Mouse (Mus musculus): ENCODE results near the gene Mrc2.

The Mrc2 gene

DNA sequence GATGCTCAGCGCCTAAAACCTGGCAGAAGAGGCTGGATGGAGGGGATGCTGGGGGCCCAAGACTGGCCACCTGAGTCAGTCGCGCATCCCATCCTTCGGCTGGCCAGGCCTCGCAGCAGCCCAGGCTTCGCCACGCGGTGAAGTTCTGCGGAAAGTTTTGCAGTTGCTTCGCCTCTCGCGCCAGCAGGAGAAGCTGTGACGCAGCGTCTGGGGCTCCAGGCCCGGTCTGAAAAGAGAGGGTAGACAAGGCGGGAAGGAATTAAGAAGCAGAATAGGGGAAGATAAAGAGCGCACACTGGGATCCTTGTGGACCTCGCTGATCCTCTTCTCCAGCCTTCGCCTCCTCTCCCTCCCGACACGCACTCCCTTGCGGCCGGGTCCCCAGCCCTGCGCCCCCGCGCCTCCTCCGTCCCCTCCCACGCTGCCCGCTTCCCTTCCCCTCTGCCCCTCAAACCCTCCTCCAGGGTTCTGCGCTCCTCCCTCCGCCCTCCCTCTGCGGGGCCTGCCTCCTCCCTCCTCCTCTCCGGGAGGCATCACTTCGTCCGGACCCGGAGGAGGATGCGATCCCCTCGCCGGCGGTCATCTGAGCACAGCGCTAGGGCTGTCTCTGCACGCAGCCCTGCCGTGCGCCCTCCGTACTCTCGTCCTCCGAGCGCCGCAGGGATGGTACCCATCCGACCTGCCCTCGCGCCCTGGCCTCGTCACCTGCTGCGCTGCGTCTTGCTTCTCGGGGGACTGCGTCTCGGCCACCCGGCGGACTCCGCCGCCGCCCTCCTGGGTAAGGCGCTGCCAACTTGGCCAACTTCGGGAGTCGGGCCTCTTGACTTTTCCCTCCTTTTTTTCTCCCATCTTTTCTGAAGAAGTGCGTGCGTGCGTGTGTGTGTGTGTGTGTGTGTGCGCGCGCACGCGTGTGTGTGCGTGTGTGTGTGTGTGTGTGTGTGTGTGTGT, at the start of gene Mrc2:
TSS of gene Mrc2 (plus strand) at position 520 of the 948 bp plus-strand sequence.
- DNase-seq = peak; percentile 49

DNA sequence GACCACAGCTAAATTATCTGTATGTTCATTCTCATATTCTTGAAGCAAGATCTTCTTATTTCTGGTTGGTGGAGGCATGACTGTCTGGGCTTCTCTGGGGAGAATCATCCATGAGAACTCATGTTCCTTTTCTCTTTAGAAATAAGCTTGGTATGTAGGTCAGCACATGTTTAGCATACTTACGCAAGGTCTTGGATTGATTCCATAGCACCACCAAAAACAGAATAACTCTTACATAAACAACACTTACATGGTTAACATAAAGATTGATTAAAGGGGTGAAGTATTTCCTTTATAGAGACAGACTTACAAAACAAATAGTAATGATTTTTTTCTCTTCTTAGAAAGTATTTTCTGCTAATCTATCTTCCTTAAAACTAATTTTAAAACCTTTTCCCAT, 46.1 kb upstream of the Mrc2 start:
- no peak for DNase-seq

DNA sequence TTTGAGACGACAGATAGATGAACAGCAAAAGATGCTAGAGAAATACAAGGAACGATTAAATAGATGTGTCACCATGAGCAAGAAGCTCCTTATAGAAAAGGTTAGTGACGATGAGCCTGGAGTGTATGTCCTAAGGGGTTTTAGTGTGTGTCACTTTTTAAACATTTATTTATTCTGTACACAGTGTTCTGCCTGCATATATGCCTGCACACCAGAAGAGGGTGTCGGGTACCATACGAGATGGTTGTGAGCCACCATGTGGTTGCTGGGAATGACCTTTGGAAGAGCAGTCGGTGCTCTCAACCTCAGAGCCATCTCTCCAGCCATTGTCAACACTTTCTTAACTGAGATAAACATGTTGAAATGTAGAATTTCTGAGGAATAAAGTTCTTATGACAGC, 45.7 kb upstream of the Mrc2 start:
- no peak for DNase-seq

DNA sequence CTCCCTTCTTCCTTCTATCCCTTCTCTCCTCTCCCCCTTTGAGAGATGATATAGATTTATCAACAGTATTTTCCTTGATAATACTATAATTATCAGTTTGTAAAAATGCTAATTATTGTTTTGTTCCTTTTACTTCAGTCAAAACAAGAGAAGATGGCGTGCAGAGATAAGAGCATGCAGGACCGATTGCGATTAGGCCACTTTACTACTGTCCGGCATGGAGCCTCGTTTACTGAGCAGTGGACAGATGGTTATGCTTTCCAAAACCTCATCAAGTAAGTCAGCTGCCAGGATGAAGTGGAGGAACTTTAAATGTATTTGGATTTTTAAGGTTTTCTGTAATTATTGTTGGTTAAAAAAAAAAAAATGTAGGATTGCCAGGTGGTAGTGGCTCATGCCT, 45.1 kb upstream of the Mrc2 start:
- DNase-seq = no peak

DNA sequence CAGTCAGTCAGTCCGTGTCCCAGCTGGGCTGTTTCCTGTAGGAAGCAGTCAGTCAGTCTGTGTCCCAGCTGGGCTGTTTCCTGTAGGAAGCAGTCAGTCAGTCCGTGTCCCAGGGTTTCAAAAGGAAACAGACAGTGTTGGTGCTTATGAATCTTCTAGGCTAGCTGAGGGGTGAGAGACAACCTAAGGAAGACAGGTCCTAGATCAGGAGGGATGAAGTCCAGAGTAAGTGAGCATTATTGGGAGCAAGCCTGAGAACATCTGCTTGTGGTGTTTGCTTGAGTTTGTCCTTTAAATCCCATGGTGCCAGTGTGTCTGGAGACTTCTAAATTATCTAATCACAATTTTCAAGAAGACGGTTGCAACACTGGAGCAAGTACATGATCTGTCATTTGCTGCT, 32.7 kb upstream of the Mrc2 start:
- DNase-seq = no peak

DNA sequence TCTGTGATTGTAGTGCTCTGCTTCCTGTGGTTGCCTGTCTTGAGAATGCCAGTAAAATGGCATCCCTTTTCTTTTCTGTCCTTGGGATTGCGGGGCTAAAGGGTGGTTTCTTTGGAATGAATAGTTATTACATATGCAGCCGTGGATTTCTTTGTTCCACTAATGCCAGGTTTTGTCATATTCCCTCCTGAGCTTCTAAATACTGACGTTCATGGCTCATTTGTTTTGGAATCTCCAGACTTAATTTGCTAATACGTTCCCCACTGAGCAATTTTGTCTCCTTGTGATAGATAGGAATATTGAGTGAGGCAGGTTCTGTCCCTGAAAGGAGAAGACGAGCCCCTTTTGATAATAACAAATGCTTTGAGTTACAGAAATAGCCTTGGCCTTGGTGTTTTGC, 31.3 kb upstream of the Mrc2 start:
- DNase-seq = no peak

DNA sequence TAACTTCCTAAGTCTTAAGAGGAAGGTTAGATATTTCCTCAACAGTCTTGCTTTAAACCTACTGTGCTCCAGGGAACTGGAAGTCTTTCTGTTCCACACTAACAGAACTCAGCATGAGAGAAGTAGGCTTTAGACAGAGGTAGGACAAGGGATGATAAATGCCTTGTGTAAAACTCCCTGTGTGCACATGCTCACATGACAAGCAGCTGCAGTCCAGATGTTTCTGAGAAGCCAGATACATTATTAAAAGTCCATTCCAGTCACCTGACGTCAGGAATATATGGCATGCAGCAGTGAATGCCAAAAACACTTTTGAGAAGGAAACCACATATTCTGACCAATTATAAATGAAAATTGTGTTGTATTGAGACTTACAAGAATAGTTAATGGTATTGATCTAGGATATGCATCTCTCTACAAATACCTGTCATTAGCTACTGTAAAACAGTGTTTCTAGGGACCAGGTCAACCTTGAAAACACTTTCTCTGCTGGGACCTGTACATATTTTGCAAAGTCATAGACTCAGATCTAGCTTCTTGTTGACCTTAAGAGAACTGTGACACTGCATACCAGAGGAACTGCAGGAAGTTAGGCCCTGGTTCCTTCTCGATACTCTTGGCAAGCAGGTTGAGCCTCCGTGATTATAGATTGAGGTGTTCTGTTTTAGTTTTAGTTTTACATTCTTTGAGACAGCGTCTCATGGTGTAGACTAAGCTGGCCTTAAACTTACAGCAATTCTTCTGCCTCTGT, 30.7 kb upstream of the Mrc2 start:
- no peak for DNase-seq

DNA sequence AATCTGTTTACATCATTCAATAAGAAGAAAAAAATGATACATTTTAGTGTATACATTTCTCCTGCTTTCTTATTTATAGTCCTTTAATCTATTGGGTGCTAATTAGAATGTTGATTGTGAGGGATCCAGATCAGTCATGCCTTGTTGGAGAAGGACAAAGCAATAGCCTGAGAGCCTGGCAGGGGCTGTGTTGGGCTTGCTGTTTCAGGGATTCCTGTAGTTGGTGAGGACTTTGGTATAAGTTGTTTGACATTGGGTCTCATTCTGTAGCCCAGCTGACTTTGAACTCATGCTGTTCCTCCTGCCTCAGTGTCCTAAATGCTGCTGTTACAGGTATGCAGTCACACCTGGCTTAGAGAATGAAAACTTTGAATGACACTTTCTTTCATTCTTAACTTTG, 27.9 kb upstream of the Mrc2 start:
- DNase-seq = no peak

DNA sequence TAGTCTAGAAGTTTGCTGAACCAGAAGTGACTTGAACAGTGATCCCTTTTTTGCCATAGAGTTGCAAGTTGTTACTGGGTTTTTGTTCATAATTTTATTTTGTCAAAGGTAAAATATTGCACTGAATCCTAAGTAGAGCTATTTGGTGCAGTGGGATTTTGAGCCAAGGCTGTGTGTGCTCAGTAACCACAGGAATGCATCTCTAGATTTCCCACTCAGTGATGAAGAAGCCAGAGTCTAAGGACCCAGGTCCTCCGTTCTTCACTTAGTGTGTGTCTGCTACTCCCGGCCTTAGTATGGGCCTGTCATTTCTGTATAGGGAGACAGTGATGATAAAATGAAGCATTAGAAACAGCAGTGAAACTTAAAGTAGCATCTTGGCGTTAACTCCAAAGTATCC, 27.5 kb upstream of the Mrc2 start:
- no peak for DNase-seq

DNA sequence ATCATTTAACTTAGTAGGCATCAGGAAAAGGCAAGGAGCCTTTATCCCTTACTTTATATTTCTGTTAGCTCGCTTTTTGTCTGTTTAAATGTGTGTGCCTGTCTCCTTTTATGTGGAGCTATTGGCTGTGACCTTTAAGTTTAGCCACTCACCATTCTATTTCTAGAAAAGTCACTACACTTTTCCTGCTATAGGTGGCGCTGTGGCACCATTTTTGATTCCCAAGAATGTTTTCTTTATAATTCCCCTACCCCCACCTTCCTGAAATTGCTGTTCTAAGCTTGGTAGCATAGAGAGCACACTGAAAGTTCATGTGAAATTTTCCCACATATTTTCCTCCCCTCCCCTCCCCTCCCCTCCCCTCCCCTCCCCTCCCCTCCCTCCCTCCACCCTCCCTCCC, 22.3 kb upstream of the Mrc2 start:
- peak; percentile 49 for DNase-seq

DNA sequence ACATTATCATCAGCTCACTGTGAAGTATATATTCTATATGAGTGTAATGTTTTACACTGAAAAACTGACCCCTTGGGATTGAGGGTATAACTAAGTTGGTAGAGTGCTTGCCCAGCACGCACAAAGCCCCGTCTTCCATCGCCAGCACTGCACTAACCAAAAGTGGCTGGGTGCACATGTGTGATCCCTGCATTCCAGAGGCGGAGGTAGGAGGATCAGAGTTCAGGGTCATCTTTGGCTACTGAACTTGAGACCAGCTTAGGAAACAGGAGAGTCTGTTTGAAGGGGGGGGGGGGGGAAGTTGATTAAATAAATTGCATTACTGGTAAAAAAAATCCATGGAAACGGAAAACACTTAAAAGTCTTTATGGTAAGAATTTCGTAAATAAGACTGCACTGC, 12.0 kb upstream of the Mrc2 start:
- no peak for DNase-seq

DNA sequence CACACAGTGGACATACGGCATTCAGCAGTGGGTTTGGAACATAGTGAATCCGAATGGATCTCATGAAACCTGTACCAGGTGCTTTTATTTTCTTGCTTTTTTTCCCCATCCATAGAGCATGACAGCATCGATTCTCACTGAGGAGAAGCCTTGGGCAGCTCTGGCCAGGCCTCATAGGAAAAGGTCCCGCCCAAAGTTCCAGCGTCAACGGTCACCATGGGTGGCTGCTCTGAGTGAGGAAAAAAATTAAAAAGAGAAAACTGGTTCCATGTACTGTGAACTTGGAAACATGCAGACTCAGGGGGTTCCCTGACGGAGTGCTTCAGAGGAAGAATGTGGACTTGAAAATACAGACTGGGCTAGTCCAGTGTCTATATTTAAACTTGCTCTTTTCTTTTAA, 11.2 kb upstream of the Mrc2 start:
- DNase-seq = no peak

DNA sequence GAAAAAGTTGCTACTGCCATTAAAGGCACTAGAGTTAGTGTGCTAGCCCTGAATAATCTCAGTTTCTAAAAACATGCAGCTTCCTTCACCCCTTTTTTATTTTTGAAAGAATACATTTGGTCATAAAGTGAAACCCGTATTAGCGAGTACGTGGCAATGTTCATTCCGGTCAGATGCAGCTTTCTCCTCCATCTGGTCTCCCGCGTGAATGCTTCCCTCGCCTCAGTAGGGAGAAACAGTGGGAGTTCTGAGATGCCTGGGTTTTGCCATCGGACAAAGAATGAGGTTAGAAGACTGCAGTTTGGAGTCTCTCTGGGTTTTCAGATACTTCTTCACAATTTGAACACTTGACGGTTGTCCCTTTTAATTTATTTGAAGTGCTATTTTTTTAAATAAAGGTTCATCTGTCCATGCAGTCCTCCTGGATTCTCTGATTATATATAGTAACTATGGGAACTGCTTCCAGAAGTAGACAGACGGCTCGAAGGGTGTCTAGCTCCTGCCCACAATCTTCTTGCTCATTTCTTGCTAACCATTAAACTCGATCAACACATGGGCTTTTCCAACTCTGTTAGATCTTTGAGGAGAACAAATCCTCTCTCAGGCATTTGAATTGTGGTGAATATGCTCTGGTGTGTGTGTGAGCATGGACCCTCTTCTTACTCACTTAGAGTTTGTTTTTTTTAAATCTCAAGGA, 10.5 kb upstream of the Mrc2 start:
- DNase-seq = no peak

DNA sequence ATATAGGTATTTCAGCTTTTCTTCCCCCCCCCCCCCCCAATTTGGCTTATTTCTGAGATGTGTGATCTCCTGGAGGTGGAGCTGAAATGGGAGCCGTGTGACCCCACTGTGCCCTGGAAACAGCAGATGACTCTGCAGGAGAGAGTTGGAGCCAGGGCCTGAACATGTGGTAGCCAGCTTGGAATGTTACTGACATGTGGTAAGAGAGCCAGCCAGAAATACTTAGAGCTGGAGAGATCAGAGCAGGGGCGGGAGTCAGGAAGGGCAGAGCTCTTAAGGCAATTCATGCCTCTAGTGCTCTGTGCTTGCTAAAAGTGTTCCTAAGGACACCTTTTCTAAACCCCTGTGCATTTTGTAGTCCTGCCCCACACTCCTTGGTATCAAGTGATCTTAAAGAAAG, 10.0 kb upstream of the Mrc2 start:
- no peak for DNase-seq

DNA sequence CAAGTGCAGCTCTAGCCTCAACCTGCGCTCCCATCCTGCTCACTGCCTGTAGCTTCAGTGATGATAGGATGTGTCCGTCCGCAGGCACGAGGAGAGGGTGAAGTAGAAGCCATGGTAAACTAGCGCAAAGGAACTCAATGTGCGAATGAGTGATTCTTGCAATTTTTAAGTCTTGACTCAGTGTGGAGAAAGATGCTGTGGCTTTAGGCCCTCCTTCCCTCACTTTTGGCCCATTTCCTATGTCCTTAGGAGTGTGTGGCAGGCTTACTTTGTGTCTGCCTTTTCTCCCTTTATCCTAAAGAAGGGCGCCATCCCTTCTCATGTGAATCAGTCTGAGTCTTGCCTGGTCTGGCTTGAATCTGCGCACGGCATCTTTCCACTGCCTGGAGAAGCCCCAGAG, 9.4 kb upstream of the Mrc2 start:
- DNase-seq = no peak

DNA sequence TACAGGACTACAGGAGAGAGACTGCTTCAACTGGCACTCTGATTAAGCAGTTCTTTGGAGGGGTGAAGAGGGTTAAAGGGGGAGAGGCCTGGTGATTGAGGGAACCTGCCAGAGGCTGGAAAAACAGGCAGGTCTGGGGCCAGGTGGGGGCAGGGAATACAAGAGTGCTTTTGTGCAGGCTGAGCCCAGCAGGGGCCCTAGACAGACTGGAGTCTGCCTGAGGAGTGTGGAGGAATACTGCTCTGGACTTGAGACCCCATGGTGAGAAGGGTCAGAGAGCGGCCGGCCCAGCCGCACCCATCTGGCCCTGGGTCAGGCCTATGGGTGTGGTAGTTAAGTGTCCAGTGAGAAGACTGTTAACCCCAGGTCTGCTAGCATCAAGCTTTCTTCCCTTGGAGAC, 6.7 kb upstream of the Mrc2 start:
- DNase-seq = no peak

DNA sequence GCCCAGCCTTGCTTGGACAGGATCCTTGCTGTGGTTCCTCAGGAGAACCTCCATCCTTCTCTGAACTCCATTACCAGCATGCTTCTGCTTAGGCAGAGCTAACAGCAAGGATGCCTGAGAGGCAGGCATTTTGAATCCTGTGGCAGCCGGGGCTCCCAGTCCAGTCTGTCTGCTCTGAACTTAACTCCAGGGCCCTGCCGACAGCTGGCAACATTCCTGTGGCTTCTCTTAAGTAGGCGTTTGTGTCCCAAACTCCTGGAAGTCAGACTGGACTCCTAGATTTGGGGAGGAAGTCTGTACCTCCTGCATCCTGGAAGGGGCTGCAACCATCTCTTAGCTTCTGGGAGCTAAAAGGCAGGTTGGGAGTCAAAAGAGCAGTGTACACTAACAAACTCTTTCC, 3.0 kb upstream of the Mrc2 start:
- DNase-seq = no peak

DNA sequence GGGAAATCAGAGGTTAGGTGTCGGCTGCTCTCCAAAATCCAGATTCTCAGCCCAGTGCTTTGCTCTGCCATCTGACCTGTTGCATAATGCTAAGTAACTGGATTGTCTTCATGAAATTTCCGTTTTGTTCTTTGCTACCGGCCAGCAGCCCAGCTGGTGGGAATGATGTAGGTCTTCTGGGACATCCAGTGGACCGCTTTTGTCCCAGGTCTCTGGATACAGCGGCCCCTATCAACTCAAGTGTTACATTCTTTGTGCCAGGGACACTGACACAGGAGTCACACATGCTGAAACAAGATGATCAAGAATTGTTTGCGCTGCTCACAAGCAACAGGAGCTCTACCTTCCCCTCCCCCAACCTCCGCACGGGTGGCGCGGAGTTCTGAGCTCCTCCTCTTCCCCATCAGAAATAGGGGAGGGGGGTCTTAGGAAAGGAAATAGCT, 741 bp upstream of the Mrc2 start:
- no peak for DNase-seq

DNA sequence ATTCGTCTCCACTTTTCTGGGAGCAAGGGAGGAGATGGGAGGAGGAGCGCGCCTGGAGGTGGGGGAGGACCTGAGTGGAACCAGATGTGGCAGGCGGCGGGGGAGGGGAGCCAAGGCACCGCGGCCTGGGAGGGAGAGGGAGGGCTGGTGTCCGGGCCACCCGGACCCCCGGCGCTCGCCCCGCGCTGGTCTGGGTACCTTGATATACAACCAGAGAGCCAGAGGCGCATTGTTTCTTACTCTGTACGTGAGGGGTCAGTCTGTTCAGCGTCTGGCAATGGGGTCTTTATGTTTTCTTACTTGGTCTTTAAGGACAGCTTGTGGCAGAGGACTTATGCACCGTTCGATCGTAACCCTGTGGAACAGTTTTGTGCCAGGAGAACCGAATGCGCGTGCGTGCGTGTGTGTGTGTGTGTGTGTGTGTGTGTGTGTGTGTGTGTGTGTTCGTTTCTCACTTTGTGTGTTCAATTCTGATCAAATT, 698 bp downstream of the Mrc2 start:
- peak; percentile 29 for DNase-seq

DNA sequence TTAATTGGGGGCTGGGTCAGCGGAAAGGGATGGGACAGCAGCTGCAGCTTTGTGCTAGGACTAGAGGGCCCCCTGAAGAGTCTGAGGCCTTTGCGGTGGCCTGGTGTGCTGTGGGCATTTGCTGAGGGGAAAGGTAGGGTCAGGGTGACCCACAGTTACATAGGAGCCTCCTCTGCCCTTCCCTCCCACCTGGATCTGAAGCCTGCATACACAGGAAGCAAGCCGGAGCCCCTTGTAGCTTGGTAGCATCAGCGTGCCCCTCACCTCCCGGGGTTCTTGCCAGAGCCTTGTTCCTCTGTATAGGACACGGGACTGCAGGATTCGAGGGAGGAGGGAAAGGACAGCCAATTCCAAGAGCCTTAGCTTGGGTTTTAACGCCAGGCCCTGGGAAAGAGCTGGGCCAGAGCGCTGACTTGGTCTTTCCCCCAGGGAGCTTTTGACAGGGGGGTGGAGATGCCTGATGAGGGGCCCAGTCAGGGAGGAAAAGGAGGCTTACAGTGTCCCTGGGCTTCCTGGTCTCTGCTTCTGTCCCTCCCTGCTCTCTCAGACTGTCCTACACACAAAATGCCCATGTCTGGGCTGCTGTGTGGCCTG, 1.6 kb downstream of the Mrc2 start:
- no peak for DNase-seq

DNA sequence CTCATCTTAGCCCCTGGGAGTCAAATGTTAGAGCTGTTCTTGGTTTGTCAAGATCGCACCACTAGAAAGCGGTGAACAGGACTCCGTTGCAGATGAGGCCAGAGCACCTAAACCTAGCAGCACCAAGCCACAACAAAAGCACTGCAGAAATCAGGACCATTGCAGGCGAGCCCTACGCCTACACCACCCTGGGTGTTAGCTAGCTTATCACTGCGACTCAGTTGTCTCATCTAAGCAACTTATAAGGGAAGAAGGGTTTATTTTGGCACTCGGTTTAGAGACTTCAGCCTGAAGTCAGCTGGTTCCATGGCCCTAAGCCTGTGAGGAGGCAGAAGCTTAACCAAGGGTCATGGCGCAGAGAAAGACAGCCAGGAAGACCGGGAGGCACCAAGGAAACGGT, 3.6 kb downstream of the Mrc2 start:
- DNase-seq = no peak

DNA sequence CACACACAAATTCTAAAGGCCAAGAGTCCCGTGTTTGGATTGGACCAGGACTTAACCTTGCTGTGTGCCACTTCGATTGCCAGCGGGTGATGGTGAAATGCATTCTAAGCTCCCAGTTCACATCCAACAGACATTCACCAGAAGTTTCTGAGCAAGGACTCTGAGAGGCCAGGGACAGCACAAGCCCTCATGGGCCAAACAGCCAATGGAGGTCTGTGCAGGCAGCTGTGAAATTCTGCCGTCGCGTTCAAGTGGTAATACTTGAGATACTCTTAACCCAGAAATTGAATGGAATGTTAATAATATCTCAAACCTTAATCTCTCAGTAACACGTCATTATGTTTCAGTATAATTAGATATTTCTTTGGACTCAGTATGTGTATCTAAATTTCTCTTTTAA, 17.8 kb downstream of the Mrc2 start:
- no peak for DNase-seq

All from kidney, adult 18-20 months (tissue).